ENCODE assay signal across 16 mouse cellular contexts in the genomic region with DNA sequence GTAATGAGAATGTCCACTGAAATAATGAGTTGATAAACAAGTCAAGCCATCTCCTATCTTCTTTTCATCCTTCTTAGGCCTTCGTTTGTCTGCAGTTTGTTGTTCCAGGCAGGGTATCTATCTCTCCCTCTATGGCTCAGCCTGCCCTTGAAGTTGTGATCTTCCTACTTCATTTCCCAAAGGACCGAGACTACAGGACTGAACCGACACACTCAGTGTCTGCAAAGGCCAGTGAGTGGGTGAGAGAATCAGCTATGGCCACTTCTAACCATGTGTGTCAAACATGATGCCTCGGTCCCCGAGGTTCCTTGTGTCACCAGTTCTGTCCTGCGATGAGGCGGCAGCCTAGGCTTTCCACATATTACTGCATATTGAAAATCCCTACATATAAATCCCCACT. TPM values are rescaled to one million over a fixed set of nuclear protein-coding genes. Genes with fewer than 3 reads are reported as not detected.
"Had no signal": no experiment of that assay in that cellular context is flagged by ENCODE, and none has a peak within 500 bp of the region (broad histone marks: within the 10 kb centered on the region; RNA-seq: fewer than 3 reads in every experiment).

No protein-coding gene starts in this region.

- H3K27me3 ChIP-seq: neural tube, embryonic 15.5 days; stomach, embryonic 15.5 days had no signal

- H3K4me2 ChIP-seq: neural tube, embryonic 15.5 days; stomach, embryonic 15.5 days had no signal

- DNase-seq: retina, postnatal 1 day; right cerebral cortex, adult 18-20 months; right cerebral cortex, postnatal 14 days; right cerebral cortex, postnatal 25 days; right cerebral cortex, postnatal 4 days; spleen, adult 18-20 months; thymus, adult 18-20 months; thymus, adult 2 months; thymus, postnatal 14 days; thymus, postnatal 25 days; thymus, postnatal 36 days; thymus, postnatal 4 days had no signal

- H3K36me3 ChIP-seq: stomach, embryonic 15.5 days had no signal

- H3K4me1 ChIP-seq: neural tube, embryonic 15.5 days; stomach, embryonic 15.5 days had no signal

- H3K9ac ChIP-seq: neural tube, embryonic 15.5 days; stomach, embryonic 15.5 days had no signal

- H3K4me3 ChIP-seq: neural tube, embryonic 15.5 days; stomach, embryonic 15.5 days had no signal

- H3K9me3 ChIP-seq: neural tube, embryonic 15.5 days; stomach, embryonic 15.5 days had no signal

- H3K27ac ChIP-seq: neural tube, embryonic 15.5 days; stomach, embryonic 15.5 days; stomach, postnatal 0 days had no signal

RNA-seq across cellular contexts. Expression of a gene that starts 19.2 kb away (rescaled TPM):
- total RNA-seq: neutrophil, adult 5-6 weeks had no signal
